Mouse (Mus musculus) spleen, adult 2 months (tissue): ENCODE data around the gene Gm20388. TPM values are rescaled to one million over a fixed set of nuclear protein-coding genes. Genes with fewer than 3 reads are reported as not detected.

Experiments
- DNase-seq, 2 experiments: peaks; one replicate each; pipeline versions ENCODE4 v3.0.0 to v3.0.0-alpha.2; 2012 to 2021; ENCODE audit warnings: low spot score in 2 of 2, low read depth in 1 of 2
- H3K27ac ChIP-seq: fragments of 200-500 bp; 2 replicates; pipeline ENCODE4 v1.5.1; 2012; ENCODE audit warnings: low read length, inconsistent platforms; ENCODE audit not compliant: insufficient read depth
- H3K27me3 ChIP-seq: fragments of 200-500 bp; 2 replicates; pipeline ENCODE4 v1.6.1; 2012; ENCODE audit warnings: mild to moderate bottlenecking, moderate library complexity, low read length, inconsistent platforms; ENCODE audit not compliant: control insufficient read depth, insufficient read depth
- H3K36me3 ChIP-seq: fragments of 200-500 bp; 2 replicates; pipeline ENCODE4 v1.6.1; 2012; ENCODE audit warnings: mild to moderate bottlenecking, low read length, inconsistent platforms; ENCODE audit not compliant: control insufficient read depth, insufficient read depth
- H3K4me1 ChIP-seq: fragments of 200-500 bp; 2 replicates; pipeline ENCODE4 v1.6.1; 2011; ENCODE audit warnings: inconsistent platforms; ENCODE audit not compliant: control insufficient read depth, insufficient read depth, insufficient read length
- H3K4me3 ChIP-seq: fragments of 200-500 bp; 2 replicates; pipeline ENCODE4 v1.5.1; 2011; ENCODE audit warnings: mild to moderate bottlenecking, inconsistent platforms; ENCODE audit not compliant: insufficient read depth, insufficient read length; ENCODE audit errors: extremely low read depth
- CTCF ChIP-seq: fragments of 200-500 bp; IDR thresholded peaks from 2 replicates; pipeline ENCODE4 v1.5.1; 2011; ENCODE audit warnings: mild to moderate bottlenecking, inconsistent platforms; ENCODE audit not compliant: insufficient read depth, insufficient read length, insufficient replicate concordance; ENCODE audit errors: extremely low read depth
- POLR2A ChIP-seq: fragments of 200-500 bp; IDR thresholded peaks from 2 replicates; pipeline ENCODE4 v1.6.1; 2011; ENCODE audit warnings: low read depth, low read length, inconsistent platforms
- WGBS: fragments of 180-500 bp; shearing (Covaris S2); methylation state at CpG from one replicate; pipeline ENCODE4 v1.1.7; 2018; 5-methylcytosine and 5-hydroxymethylcytosine counted together
- polyA plus RNA-seq: library from polyadenylated mRNA; depleted of rRNA; stranded (reverse); fragments of >200 nt; gene quantifications from 2 replicates; pipeline ENCODE4 v1.2.3, GENCODE M21; 2012

The Gm20388 gene
- polyA plus RNA-seq, 1 experiment = 26.1 TPM

DNA sequence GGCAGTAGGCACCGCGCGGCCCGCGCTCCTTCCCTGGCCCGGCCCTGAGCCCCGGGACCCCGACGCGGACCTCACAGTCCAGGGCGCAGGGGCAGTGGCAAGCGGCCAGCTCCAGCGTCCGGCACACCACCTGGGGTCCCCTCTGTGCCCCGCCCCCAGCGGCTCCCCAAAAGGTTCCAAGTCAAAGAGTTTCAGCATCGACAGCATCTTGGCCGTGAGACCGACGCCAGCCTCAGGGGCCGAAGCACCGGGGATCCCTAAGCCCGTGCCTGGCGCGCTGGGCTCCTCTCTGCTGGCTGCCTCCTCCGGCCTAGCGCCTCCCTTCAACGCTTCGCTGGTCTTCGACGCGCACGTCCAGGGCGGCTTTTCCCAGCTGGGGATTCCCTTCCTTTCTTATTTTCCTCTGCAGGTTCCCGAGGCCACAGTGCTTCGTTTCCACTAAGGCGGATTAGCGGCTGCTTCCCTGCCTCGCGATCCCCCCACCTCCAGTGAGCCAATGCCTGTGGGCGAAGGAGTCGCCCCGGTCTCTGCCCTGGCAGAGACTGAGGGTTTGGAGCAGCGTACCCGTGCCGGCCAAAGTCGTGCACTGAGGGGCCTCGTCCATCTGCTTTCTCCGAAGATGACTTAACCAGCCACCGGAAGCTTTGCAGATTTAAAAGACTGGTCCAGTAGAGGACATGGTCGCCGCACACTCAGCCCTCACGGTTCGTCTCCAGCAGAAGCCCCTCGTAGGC, 1218.1 kb downstream of the Gm20388 start:
- no peaks in the 10 kb centered on the region for H3K4me1 ChIP-seq
- peaks cover 24% of the 10 kb centered on the region for H3K27me3 ChIP-seq
- no peak overlapping the region for H3K27ac ChIP-seq
- no peaks in the 10 kb centered on the region for H3K36me3 ChIP-seq
- H3K4me3 ChIP-seq = no peak overlapping the region
- WGBS = 9% methylated on average over 54 of the region's 55 CpGs
- TF ChIP-seq CTCF (no peak), POLR2A (no peak)
- DNase-seq = no peak

DNA sequence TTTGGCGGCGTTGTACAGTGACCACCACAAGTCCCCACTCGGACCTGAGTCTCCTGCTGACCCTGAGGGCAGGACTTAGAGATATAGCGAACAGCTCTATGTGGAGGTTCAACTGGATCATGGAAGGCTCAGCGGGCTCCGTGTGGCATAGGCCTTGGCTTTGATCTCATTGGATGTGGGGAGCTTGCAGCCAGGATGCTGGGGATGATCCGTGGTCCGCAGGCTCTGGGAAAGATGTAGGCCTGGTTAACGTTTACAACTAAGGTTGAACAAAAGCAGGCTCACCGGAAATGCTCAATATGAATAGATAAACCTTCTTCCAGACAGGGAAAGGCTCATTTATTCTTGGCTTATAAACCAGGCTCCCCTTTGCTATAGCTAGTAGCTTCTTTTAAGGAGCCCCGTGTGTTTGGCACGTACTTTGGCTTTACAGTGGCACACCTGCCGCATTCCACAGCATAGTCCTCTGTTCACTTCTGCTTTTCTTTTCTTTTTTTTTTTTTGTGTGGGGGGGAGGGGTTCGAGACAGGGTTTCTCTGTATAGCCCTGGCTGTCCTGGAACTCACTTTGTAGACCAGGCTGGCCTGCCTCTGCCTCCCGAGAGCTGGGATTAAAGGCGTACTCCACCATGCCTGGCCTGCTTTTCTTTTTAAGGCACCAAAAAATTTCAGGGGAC, 1218.8 kb downstream of the Gm20388 start:
- 28% methylated on average over 16 of the region's 16 CpGs for WGBS
- Histone ChIP-seq H3K27ac (no peak overlapping the region), H3K36me3 (no peaks in the 10 kb centered on the region), H3K4me3 (no peak overlapping the region), H3K27me3 (peaks cover 24% of the 10 kb centered on the region), H3K4me1 (no peaks in the 10 kb centered on the region)
- DNase-seq = no peak
- no peak for TF ChIP-seq CTCF
- no peak for TF ChIP-seq POLR2A

DNA sequence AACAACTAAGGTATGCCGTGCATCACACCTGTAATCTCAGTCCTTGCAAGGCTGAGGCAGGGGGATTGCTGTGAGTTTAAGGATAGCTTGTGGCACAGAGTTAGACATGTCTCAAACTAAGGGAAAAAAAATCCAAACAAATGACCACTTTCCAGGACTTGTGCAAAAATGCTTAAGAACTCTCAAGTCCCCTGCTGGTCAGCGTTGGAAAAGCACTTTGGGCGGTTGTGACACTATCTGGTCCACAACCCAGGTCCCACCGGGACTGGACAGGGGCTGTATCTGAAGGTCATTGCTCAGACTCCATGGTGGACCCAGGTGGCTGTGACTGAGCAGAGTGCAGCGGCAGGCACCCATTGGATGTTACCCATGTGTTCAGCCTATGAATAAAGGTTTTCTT, 1219.9 kb downstream of the Gm20388 start:
- TF ChIP-seq POLR2A = no peak
- TF ChIP-seq CTCF = no peak
- Histone ChIP-seq H3K27ac (no peak overlapping the region), H3K27me3 (peaks cover 23% of the 10 kb centered on the region), H3K4me3 (no peak overlapping the region), H3K36me3 (no peaks in the 10 kb centered on the region), H3K4me1 (no peaks in the 10 kb centered on the region)
- DNase-seq = no peak
- 48% methylated on average over 5 of the region's 5 CpGs for WGBS

- H3K27me3 ChIP-seq = peaks cover 14% of the 10 kb centered on the region
Observed at GRCm38 (mm10) chr8:121132961-121133513, 1222.4 kb downstream of the Gm20388 start.

GRCm38 (mm10) chr8:121134102-121134501, 1223.5 kb downstream of the Gm20388 start:
- Histone ChIP-seq H3K36me3 (no peaks in the 10 kb centered on the region), H3K4me3 (no peak overlapping the region), H3K27me3 (peaks cover 4% of the 10 kb centered on the region; the same call in 1 of the 2 replicates), H3K4me1 (no peaks in the 10 kb centered on the region), H3K27ac (no peak overlapping the region)
- TF ChIP-seq CTCF (no peak), POLR2A (no peak)
- WGBS = 92% methylated on average over 10 of the region's 10 CpGs
- no peak for DNase-seq

More at GRCm38 (mm10) chr8:121132961-121133513, 1222.4 kb downstream of the Gm20388 start:
- 81% methylated on average over 5 of the region's 5 CpGs for WGBS
- no peaks in the 10 kb centered on the region for H3K4me1 ChIP-seq
- no peak overlapping the region for H3K4me3 ChIP-seq
- no peak for DNase-seq
- no peak for TF ChIP-seq CTCF
- no peak for TF ChIP-seq POLR2A
- H3K27ac ChIP-seq = no peak overlapping the region
- H3K36me3 ChIP-seq = no peaks in the 10 kb centered on the region

- WGBS = 88% methylated on average over 11 of the region's 11 CpGs
- TF ChIP-seq POLR2A = no peak
- TF ChIP-seq CTCF = no peak
- Histone ChIP-seq H3K36me3 (no peaks in the 10 kb centered on the region), H3K4me3 (no peak overlapping the region), H3K27ac (no peak overlapping the region), H3K4me1 (no peaks in the 10 kb centered on the region), H3K27me3 (peaks cover 1% of the 10 kb centered on the region; the same call in 1 of the 2 replicates)
- no peak for DNase-seq
Observed at GRCm38 (mm10) chr8:121134512-121134911, 1223.9 kb downstream of the Gm20388 start.
